8 mouse cellular contexts compared by ENCODE assay signal in the genomic region with DNA sequence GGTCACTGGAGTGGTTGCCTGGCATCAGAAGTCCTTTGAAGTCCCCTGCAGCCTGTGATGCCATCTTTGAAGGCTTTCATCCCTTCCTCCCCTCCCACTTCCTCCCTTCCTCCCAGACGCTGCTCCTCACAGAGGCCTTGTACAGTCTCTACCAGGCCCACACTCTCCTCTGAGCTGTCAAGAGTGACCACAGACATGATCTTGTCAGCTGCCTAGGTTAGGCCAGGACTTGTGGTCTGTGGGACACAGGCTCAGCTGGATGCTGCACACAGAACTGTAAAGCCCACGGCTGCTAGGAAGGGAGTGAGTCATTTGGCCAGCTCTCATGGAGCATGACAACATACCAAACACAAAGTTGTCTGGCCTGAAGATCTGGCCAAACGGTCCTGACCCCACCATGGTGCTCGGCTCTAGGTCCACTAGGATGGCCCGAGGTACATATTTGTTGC. TPM values are rescaled to one million over a fixed set of nuclear protein-coding genes. Genes with fewer than 3 reads are reported as not detected.
DNase-seq lines count a peak whose midpoint lies in the region; ATAC-seq and TF ChIP-seq lines count a peak whose summit lies in the region.
"Not testable (repeated sequence)": the region's sequence is repeated elsewhere in the genome, so short reads cannot be mapped to it uniquely, and the experiment has no call there.

No protein-coding gene starts in this region.

- peak overlapping the region; percentile 63; the same call in 1 of the 2 replicates for H3K27ac ChIP-seq in embryonic facial prominence, embryonic 14.5 days (replicated peaks; ENCODE audit: low read depth, low read length)
- H3K27ac ChIP-seq in forebrain, postnatal 0 days (ENCODE audit: low read depth, low read length) = peak overlapping the region; percentile 85
- peak overlapping the region; percentile 86 for H3K27ac ChIP-seq in hindbrain, embryonic 15.5 days (replicated peaks)
- H3K27ac ChIP-seq in liver, embryonic 13.5 days = not testable (repeated sequence)
- H3K27ac ChIP-seq in midbrain, embryonic 12.5 days (replicated peaks) = peak overlapping the region; percentile 86
- H3K27ac ChIP-seq in neural tube, embryonic 14.5 days (ENCODE audit: low read depth, low read length) = peak overlapping the region; percentile 72

- H3K4me2 ChIP-seq in embryonic facial prominence, embryonic 14.5 days (ENCODE audit: low read depth, low read length); forebrain, postnatal 0 days (ENCODE audit: low read depth); liver, embryonic 13.5 days; neural tube, embryonic 14.5 days (ENCODE audit: low read depth, low read length): not testable (repeated sequence)
- peak overlapping the region; percentile 41 for H3K4me2 ChIP-seq in hindbrain, embryonic 15.5 days
- H3K4me2 ChIP-seq in midbrain, embryonic 12.5 days (replicated peaks) = peak overlapping the region; percentile 29; the same call in 1 of the 2 replicates

- peaks cover 11% of the 10 kb centered on the region for H3K4me1 ChIP-seq in embryonic facial prominence, embryonic 14.5 days (ENCODE audit: control insufficient read depth, insufficient read depth, low read length)
- H3K4me1 ChIP-seq in forebrain, postnatal 0 days (ENCODE audit: insufficient read depth) = peaks cover 20% of the 10 kb centered on the region
- H3K4me1 ChIP-seq in hindbrain, embryonic 15.5 days (replicated peaks) = peaks cover 41% of the 10 kb centered on the region
- not testable (repeated sequence) for H3K4me1 ChIP-seq in liver, embryonic 13.5 days (replicated peaks)
- peaks cover 28% of the 10 kb centered on the region for H3K4me1 ChIP-seq in midbrain, embryonic 12.5 days
- H3K4me1 ChIP-seq in neural tube, embryonic 14.5 days (ENCODE audit: control insufficient read depth, insufficient read depth, low read length) = peaks cover 29% of the 10 kb centered on the region

- H3K4me3 ChIP-seq in embryonic facial prominence, embryonic 14.5 days (ENCODE audit: low read depth, low read length); forebrain, postnatal 0 days (ENCODE audit: low read depth, low read length); hindbrain, embryonic 15.5 days; liver, embryonic 13.5 days (replicated peaks); midbrain, embryonic 12.5 days; neural tube, embryonic 14.5 days (ENCODE audit: low read depth, low read length): not testable (repeated sequence)

- not testable (repeated sequence) for H3K9me3 ChIP-seq in embryonic facial prominence, embryonic 14.5 days (ENCODE audit: control insufficient read depth, low read length); forebrain, postnatal 0 days (ENCODE audit: low read length); hindbrain, embryonic 15.5 days; liver, embryonic 13.5 days (replicated peaks); midbrain, embryonic 12.5 days; neural tube, embryonic 14.5 days (ENCODE audit: control insufficient read depth, low read length)

- H3K27me3 ChIP-seq in embryonic facial prominence, embryonic 14.5 days (replicated peaks; ENCODE audit: control insufficient read depth, insufficient read depth, low read length); forebrain, postnatal 0 days (ENCODE audit: insufficient read depth, low read length); hindbrain, embryonic 15.5 days; liver, embryonic 13.5 days; midbrain, embryonic 12.5 days; neural tube, embryonic 14.5 days (ENCODE audit: control insufficient read depth, insufficient read depth, low read length): not testable (repeated sequence)

- not testable (repeated sequence) for H3K36me3 ChIP-seq in embryonic facial prominence, embryonic 14.5 days (ENCODE audit: control insufficient read depth, insufficient read depth, low read length); forebrain, postnatal 0 days (ENCODE audit: insufficient read depth); hindbrain, embryonic 15.5 days; liver, embryonic 13.5 days; midbrain, embryonic 12.5 days; neural tube, embryonic 14.5 days (ENCODE audit: control insufficient read depth, insufficient read depth, low read length)

- not testable (repeated sequence) for H3K9ac ChIP-seq in embryonic facial prominence, embryonic 14.5 days (ENCODE audit: low read depth, low read length); forebrain, postnatal 0 days; liver, embryonic 13.5 days; midbrain, embryonic 12.5 days (replicated peaks); neural tube, embryonic 14.5 days (replicated peaks; ENCODE audit: low read depth, low read length)
- 0 out of 2 replicates have a peak overlapping the region, but pooled peaks have one; percentile 16 for H3K9ac ChIP-seq in hindbrain, embryonic 15.5 days

- not testable (repeated sequence) for TF ChIP-seq CTCF in forebrain, postnatal 0 days (IDR thresholded peaks at IDR 0.05; ENCODE audit: low read depth)

- peak; percentile 48 for ATAC-seq in embryonic facial prominence, embryonic 14.5 days (ENCODE audit: low read depth)
- peak; percentile 27 for ATAC-seq in forebrain, postnatal 0 days
- ATAC-seq in hindbrain, embryonic 15.5 days (ENCODE audit: low FRiP score, low read depth) = peak; percentile 61
- peak; percentile 50; the same call in 1 of the 2 replicates for ATAC-seq in liver, embryonic 13.5 days (ENCODE audit: low read depth)
- peak; percentile 53 for ATAC-seq in midbrain, embryonic 12.5 days (ENCODE audit: low FRiP score, low read depth)
- ATAC-seq in neural tube, embryonic 14.5 days (ENCODE audit: low read depth) = peak; percentile 57

- 62% methylated on average over 5 of the region's 5 CpGs for WGBS in embryonic facial prominence, embryonic 14.5 days
- 52% methylated on average over 5 of the region's 5 CpGs for WGBS in forebrain, postnatal 0 days
- 27% methylated on average over 5 of the region's 5 CpGs for WGBS in hindbrain, embryonic 15.5 days
- 42% methylated on average over 5 of the region's 5 CpGs for WGBS in liver, embryonic 13.5 days (ENCODE audit: insufficient replicate concordance)
- WGBS in midbrain, embryonic 12.5 days = 39% methylated on average over 5 of the region's 5 CpGs
- WGBS in neural tube, embryonic 14.5 days = 54% methylated on average over 5 of the region's 5 CpGs

- DNase-seq in Muller cell, postnatal 12 days (ENCODE audit: inconsistent ontology term) = peak; percentile 79
- not testable (repeated sequence) for DNase-seq in embryonic facial prominence, embryonic 14.5 days (ENCODE audit: low spot score); forebrain, postnatal 0 days; liver, embryonic 13.5 days
- peak; percentile 29 to 41 for DNase-seq in thymus, postnatal 36 days

RNA-seq across cellular contexts. Expression of a gene that starts 10.4 kb away (rescaled TPM):
- 268 and 303 TPM in 2 replicates for polyA plus RNA-seq in embryonic facial prominence, embryonic 14.5 days (2014; fragmentation: Nextera tagmentation; extraction: Ambion mirVana)
- 4,454 and 4,559 TPM in 2 replicates for total RNA-seq in forebrain, postnatal 0 days (2014; rRNA removed)
- 3,524 and 3,579 TPM in 2 replicates for polyA plus RNA-seq in forebrain, postnatal 0 days (2015; fragmentation: Nextera tagmentation; extraction: Ambion mirVana)
- polyA plus RNA-seq in hindbrain, embryonic 15.5 days (2015; fragmentation: Nextera tagmentation; extraction: Ambion mirVana) = 3,041 and 3,094 TPM in 2 replicates
- polyA plus RNA-seq in liver, embryonic 13.5 days (2015; fragmentation: Nextera tagmentation; extraction: Ambion mirVana) = 67.7 and 68.7 TPM in 2 replicates
- polyA plus RNA-seq in midbrain, embryonic 12.5 days (2016; fragmentation: Nextera tagmentation; extraction: Ambion mirVana) = 609 and 668 TPM in 2 replicates
- 2,423 and 2,884 TPM in 2 replicates for polyA plus RNA-seq in neural tube, embryonic 14.5 days (2014; fragmentation: Nextera tagmentation; extraction: Ambion mirVana)

RNA-seq across cellular contexts. Expression of a gene that starts 42.0 kb away (rescaled TPM):
- polyA plus RNA-seq in embryonic facial prominence, embryonic 14.5 days (2014; fragmentation: Nextera tagmentation; extraction: Ambion mirVana) = 51.3 and 52.1 TPM in 2 replicates
- total RNA-seq in forebrain, postnatal 0 days (2014; rRNA removed) = 5,538 and 5,638 TPM in 2 replicates
- polyA plus RNA-seq in forebrain, postnatal 0 days (2015; fragmentation: Nextera tagmentation; extraction: Ambion mirVana) = 1,072 and 1,153 TPM in 2 replicates
- 939 and 1,019 TPM in 2 replicates for polyA plus RNA-seq in hindbrain, embryonic 15.5 days (2015; fragmentation: Nextera tagmentation; extraction: Ambion mirVana)
- polyA plus RNA-seq in liver, embryonic 13.5 days (2015; fragmentation: Nextera tagmentation; extraction: Ambion mirVana) = 1.3 and 1.5 TPM in 2 replicates
- polyA plus RNA-seq in midbrain, embryonic 12.5 days (2016; fragmentation: Nextera tagmentation; extraction: Ambion mirVana) = 380 and 432 TPM in 2 replicates
- 629 and 667 TPM in 2 replicates for polyA plus RNA-seq in neural tube, embryonic 14.5 days (2014; fragmentation: Nextera tagmentation; extraction: Ambion mirVana)

RNA-seq across cellular contexts. Expression of a gene that starts 50.8 kb away (rescaled TPM):
- 47.2 and 52.6 TPM in 2 replicates for polyA plus RNA-seq in embryonic facial prominence, embryonic 14.5 days (2014; fragmentation: Nextera tagmentation; extraction: Ambion mirVana)
- total RNA-seq in forebrain, postnatal 0 days (2014; rRNA removed) = 37.1 and 40.5 TPM in 2 replicates
- polyA plus RNA-seq in forebrain, postnatal 0 days (2015; fragmentation: Nextera tagmentation; extraction: Ambion mirVana) = 46.0 and 51.2 TPM in 2 replicates
- polyA plus RNA-seq in hindbrain, embryonic 15.5 days (2015; fragmentation: Nextera tagmentation; extraction: Ambion mirVana) = 36.6 and 41.4 TPM in 2 replicates
- 32.3 and 37.9 TPM in 2 replicates for polyA plus RNA-seq in liver, embryonic 13.5 days (2015; fragmentation: Nextera tagmentation; extraction: Ambion mirVana)
- polyA plus RNA-seq in midbrain, embryonic 12.5 days (2016; fragmentation: Nextera tagmentation; extraction: Ambion mirVana) = 31.4 and 31.9 TPM in 2 replicates
- polyA plus RNA-seq in neural tube, embryonic 14.5 days (2014; fragmentation: Nextera tagmentation; extraction: Ambion mirVana) = 41.3 and 41.6 TPM in 2 replicates

Comparison
In these comparisons a context has a peak if more than half of its experiments do, and no peak if none do; other contexts are left out.
1. RNA of a gene that starts 42.0 kb away (polyA plus RNA-seq): 1,072 to 1,153 TPM in forebrain, postnatal 0 days, 939 to 1,019 TPM in hindbrain, embryonic 15.5 days, 629 to 667 TPM in neural tube, embryonic 14.5 days, 380 to 432 TPM in midbrain, embryonic 12.5 days and 51.3 to 52.1 TPM in embryonic facial prominence, embryonic 14.5 days; 1.3 to 1.5 TPM in liver, embryonic 13.5 days; every median in the first group is over 10 times any median in the second.
2. Peak in every context shown above with its lines, with median percentiles within 50 percentile points of each other: ATAC-seq.